Mouse (Mus musculus) Patski (cell line): ENCODE measurements around the gene Eid2. TPM values are rescaled to one million over a fixed set of nuclear protein-coding genes. Genes with fewer than 3 reads are reported as not detected.

Experiments
- ATAC-seq: fragments of 100-300 bp; one replicate; pipeline ENCODE4 v1.8.0; 2021
- CTCF ChIA-PET: fragments of 350-600 bp; sonication (Branson Sonifier 250); formaldehyde crosslinking; loops from one replicate; lab custom pipeline; 2022; ENCODE audit warnings: inconsistent platforms; lab: Charles Lee
- POLR2A ChIA-PET: fragments of 350-600 bp; sonication (Branson Sonifier 250); formaldehyde crosslinking; loops from one replicate; lab custom pipeline; 2022; ENCODE audit warnings: antibody characterized with exemption, inconsistent platforms; lab: Charles Lee
- DNase-seq: peaks from one replicate; pipeline ENCODE4 v3.0.0-alpha.2; 2011; ENCODE audit warnings: low read depth, low spot score
- H3K27me3 ChIP-seq: fragments of 371-371 bp; one replicate; pipeline ENCODE4 v1.5.1; 2021
- CTCF ChIP-seq: fragments of 100-300 bp; IDR thresholded peaks from one replicate; pipeline ENCODE4 v1.5.1; 2021
- in situ Hi-C: fragments of 300-500 bp; cut with MboI; formaldehyde crosslinking; loops from 3 replicates; pipeline ENCODE4 v1.11.1; 2018; ENCODE audit warnings: low pct_unique_long_range_greater_than_20kb, mixed read lengths
- polyA plus RNA-seq: library from polyadenylated mRNA; unstranded; gene quantifications from one replicate; pipeline ENCODE4 v1.2.3, GENCODE M21; 2021

The Eid2 gene
- polyA plus RNA-seq, 1 experiment from 2014 or later = 25.4 TPM

- no peak for TF ChIP-seq CTCF
- POLR2A ChIA-PET = no interaction called here
These were observed 50.4 kb downstream of the Eid2 start for GRCm38 (mm10) chr7:28318036-28318435.

DNA sequence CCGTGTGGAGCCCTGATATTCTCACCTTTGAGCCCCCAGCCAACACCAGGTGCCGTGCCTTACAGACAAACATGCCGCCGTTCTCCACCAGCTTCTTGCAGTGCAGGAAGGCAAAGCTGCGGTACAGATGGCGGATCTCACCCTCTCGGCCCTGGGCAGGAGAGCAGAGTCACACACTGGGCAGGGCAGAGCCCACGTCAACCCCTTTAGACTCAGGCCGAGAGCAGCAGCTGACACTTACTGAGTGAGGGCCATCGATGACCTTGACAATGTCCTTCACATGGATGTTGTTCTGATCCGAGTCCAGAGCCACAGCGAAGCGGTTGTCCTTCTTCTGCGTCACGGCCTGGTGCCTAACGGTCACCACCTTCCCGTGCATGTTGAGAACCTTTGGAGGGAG is 51.0 kb downstream of the Eid2 start:
- TF ChIP-seq CTCF = no peak
- ATAC-seq (no peak), DNase-seq (no peak)
- in situ Hi-C loops = no loop called here
- H3K27me3 ChIP-seq = no peaks in the 10 kb centered on the region
- ChIA-PET CTCF (interaction anchor here (1.1 to 1.4 kb wide), 2 partner anchors 15 to 26 kb away, joined by 3 read pairs; no protein-coding TSS in a partner anchor), POLR2A (no interaction called here)

More at GRCm38 (mm10) chr7:28318036-28318435, 50.4 kb downstream of the Eid2 start:
- ATAC-seq (no peak), DNase-seq (no peak)
- in situ Hi-C loops = no loop called here
- CTCF ChIA-PET = interaction anchor here (1.4 kb wide), 1 partner anchor 27 kb away, joined by 3 read pairs; no protein-coding TSS in a partner anchor
- H3K27me3 ChIP-seq = no peaks in the 10 kb centered on the region

Other genes with a start within 250 kb of the Eid2 start
- 176 TPM for gene Psmc4, start 217.8 kb upstream of the Eid2 start, polyA plus RNA-seq
- gene Fcgbp, start 196.6 kb upstream of the Eid2 start, polyA plus RNA-seq = 1.6 TPM
- gene 9530053A07Rik, start 138.4 kb upstream of the Eid2 start, polyA plus RNA-seq = 0.77 TPM
- 134 TPM for gene Fbl, start 98.2 kb upstream of the Eid2 start, polyA plus RNA-seq
- 26.5 TPM for gene Dyrk1b, start 88.4 kb upstream of the Eid2 start, polyA plus RNA-seq
- gene Eid2b, start 9.9 kb downstream of the Eid2 start, polyA plus RNA-seq = 11.7 TPM
- gene Selenov, start 23.3 kb downstream of the Eid2 start, polyA plus RNA-seq = not detected
- 0.35 TPM for gene Dll3, start 34.4 kb downstream of the Eid2 start, polyA plus RNA-seq
- gene Timm50, start 44.2 kb downstream of the Eid2 start, polyA plus RNA-seq = 61.7 TPM
- gene Supt5, start 70.9 kb downstream of the Eid2 start, polyA plus RNA-seq = 127 TPM
- 713 TPM for gene Rps16, start 82.8 kb downstream of the Eid2 start, polyA plus RNA-seq
- gene Plekhg2, start 104.7 kb downstream of the Eid2 start, polyA plus RNA-seq = 45.3 TPM
- gene Zfp36, start 112.4 kb downstream of the Eid2 start, polyA plus RNA-seq = 90.4 TPM
- gene Med29, start 124.8 kb downstream of the Eid2 start, polyA plus RNA-seq = 32.4 TPM
- gene Paf1, start 125.1 kb downstream of the Eid2 start, polyA plus RNA-seq = 104 TPM
- 0.58 TPM for gene Gmfg, start 169.6 kb downstream of the Eid2 start, polyA plus RNA-seq
- gene Lrfn1, start 184.1 kb downstream of the Eid2 start, polyA plus RNA-seq = 2.6 TPM
- not detected for gene Ifnl2, start 242.6 kb downstream of the Eid2 start, polyA plus RNA-seq